Mouse (Mus musculus) gastrocnemius, adult 18-20 months (tissue): ENCODE measurements around the gene Klhl35. TPM values are rescaled to one million over a fixed set of nuclear protein-coding genes. Genes with fewer than 3 reads are reported as not detected.
"Not testable (repeated sequence)": the region's sequence is repeated elsewhere in the genome, so short reads cannot be mapped to it uniquely, and the experiment has no call there.

Experiments
- DNase-seq: peaks from one replicate; pipeline ENCODE4 v3.0.0; 2021; ENCODE audit warnings: low spot score
- total RNA-seq, 2 experiments: library from RNA; stranded (reverse); gene quantifications; 2 replicates each; pipeline ENCODE4 v1.2.3; 2021

Gene Klhl35
- total RNA-seq, 2 experiments from 2014 or later, result not detected

GRCm38 (mm10) chr7:99499128-99499527, 33.3 kb downstream of the Klhl35 start:
- DNase-seq, result no peak

- DNase-seq, result peak; percentile 75
Measured at GRCm38 (mm10) chr7:99500201-99500600, 34.4 kb downstream of the Klhl35 start.

- no peak for DNase-seq
Measured at GRCm38 (mm10) chr7:99500655-99501054, 34.9 kb downstream of the Klhl35 start.

GRCm38 (mm10) chr7:99501148-99501547, 35.3 kb downstream of the Klhl35 start:
- DNase-seq, result no peak

DNA sequence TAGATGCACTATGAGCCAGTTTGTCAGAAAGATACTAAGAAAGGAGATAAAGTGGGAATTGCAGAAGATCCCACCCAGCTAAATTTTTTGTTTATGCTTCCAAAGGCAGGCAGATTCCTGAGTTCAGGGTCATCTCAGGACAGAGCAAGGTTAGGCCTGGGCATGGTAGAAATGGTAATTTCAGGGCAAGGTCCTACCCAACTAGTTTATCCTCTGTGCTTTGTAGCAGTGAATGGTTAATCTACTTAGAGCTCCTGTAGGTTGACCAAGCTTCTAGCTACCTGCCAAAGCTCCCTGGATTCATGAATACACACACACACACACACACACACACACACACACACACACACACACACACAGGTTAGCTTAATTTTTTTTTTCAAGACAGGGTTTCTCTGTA, 38.8 kb downstream of the Klhl35 start:
- DNase-seq, result no peak

GRCm38 (mm10) chr7:99508187-99508586, 42.4 kb downstream of the Klhl35 start:
- DNase-seq, result not testable (repeated sequence)

DNA sequence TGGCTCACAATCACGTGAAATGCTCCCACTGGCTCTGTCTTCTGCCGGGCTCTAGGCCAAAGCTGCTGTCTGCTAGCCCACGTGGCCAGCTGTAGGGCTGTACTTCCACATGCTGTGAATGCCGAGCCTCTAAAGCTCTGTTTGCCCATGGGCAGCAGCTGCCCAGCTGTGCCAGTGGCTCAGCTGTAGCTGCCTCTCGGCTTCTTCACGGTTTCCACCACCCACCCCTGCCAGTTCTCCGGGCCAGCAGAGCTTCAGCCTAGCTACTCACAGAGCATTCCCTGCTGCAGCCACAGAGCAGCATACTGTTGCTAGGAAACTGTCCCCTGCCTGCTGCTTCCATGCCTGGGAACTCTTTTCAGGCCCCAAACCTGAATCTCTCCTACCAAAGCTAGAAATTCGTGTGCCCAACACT, 44.3 kb downstream of the Klhl35 start:
- peak; percentile 36 for DNase-seq

DNA sequence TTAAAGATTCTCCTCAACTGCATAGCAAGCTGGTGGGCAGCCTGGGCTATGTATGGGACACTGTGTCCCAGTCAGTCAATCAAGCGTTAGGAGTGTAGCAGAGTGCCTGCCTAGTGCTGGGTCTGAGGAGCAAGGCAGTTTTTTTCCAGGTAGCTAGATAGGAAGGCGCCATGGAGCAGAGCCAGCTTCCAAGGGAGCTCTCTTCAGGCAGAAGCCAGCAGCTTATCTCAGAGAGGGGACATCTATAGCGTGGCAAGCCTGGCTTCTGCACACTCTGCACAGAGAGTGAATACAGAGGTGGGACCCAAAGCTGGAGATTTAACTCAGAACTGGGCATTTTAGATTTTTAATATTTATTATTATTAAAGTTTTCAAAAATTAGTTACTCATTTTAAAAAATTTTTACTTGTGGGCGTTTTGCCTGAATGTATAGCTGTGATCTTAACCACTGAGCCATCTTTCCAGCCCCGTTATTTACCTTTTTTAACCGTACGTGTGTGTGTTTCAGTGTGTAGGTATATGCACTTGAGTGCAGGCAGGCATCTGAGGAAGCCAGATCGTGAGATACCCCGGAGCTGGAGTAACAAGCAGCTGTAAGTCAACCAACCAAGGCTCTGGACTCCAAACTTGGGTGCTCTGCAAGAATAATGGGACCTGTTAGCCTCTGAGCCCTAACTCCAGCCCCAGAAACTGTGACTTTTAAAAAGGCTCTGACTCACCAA, 50.4 kb downstream of the Klhl35 start:
- no peak for DNase-seq

- DNase-seq, result no peak
Measured at GRCm38 (mm10) chr7:99516814-99517157, 51.0 kb downstream of the Klhl35 start.

DNA sequence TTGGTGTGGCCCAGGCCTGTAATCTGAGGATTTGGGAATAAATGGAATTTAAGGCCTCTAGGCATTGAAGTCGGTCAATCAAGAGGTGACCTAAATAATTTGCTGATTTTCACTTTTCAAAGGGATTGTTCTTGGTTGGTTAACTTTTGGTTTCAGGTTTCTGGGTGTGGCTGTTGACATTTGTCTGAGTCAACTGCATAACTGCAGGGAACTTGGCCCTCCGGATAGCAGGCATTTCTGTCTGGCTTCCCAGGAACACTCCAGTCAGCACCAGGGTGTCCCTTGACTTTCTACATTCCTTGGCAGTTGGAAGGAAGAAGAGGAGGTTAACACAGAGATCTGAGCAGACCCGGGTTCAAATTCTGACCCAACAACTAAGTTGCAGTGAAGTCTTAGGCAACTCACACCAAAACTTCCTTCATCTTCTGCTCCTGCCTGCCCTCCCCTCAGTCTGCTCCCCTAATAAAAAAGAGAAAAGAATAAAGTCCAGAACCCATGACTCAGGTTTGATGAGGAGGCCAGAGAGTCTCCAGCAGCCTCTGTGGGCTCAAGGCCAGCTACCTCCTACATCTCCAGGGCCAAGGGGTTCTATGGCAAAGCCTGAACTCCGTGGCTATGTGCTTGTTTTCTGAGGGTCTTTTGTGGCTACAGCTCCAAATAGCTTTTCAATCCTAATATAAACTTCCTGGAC, 53.3 kb downstream of the Klhl35 start:
- peak; percentile 21 for DNase-seq

DNA sequence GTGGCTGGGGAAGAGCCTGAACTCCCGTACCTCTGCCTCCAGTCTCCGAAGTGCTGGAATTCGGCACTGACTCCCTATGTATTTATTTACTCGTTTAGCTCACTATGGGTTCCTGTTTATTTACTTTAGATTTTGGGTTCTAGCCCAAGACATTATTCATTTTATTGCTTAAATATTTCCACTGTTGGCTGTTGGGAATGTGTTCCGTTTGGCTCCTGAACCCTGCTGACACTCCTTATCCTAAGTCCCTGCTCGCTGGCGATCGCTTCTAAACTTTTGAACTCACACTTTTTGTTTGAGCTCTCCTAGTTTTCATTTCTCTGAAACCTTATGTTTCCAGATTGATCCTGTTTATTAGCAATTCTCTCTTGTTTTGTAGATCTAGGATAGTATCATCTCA, 57.3 kb downstream of the Klhl35 start:
- DNase-seq, result no peak

Other genes starting within 250 kb of the Klhl35 start
- gene Mogat2, start 227.4 kb upstream of the Klhl35 start, total RNA-seq, result not detected
- 1 to 10 TPM; 4.7 to 5.7 TPM for gene Map6, start 198.6 kb upstream of the Klhl35 start, total RNA-seq
- gene Serpinh1, start 112.8 kb upstream of the Klhl35 start, total RNA-seq, result 10 to 100 TPM; 37.4 to 70.5 TPM
- 1 to 10 TPM; 6.2 to 8.8 TPM for gene Gdpd5, start 84.6 kb upstream of the Klhl35 start, total RNA-seq
- 100 to 1,000 TPM; 232 to 276 TPM for gene Rps3, start 17.7 kb downstream of the Klhl35 start, total RNA-seq
- 10 to 100 TPM; 13.8 to 15.4 TPM for gene Arrb1, start 69.5 kb downstream of the Klhl35 start, total RNA-seq
- 10 to 100 TPM; 42.6 to 56.8 TPM for gene Tpbgl, start 161.1 kb downstream of the Klhl35 start, total RNA-seq
- gene Slco2b1, start 245.3 kb downstream of the Klhl35 start, total RNA-seq, result 1 to 10 TPM; 3.6 to 5.0 TPM